Mouse (Mus musculus): ENCODE measurements around the gene Dctn2.

The Dctn2 gene

DNA sequence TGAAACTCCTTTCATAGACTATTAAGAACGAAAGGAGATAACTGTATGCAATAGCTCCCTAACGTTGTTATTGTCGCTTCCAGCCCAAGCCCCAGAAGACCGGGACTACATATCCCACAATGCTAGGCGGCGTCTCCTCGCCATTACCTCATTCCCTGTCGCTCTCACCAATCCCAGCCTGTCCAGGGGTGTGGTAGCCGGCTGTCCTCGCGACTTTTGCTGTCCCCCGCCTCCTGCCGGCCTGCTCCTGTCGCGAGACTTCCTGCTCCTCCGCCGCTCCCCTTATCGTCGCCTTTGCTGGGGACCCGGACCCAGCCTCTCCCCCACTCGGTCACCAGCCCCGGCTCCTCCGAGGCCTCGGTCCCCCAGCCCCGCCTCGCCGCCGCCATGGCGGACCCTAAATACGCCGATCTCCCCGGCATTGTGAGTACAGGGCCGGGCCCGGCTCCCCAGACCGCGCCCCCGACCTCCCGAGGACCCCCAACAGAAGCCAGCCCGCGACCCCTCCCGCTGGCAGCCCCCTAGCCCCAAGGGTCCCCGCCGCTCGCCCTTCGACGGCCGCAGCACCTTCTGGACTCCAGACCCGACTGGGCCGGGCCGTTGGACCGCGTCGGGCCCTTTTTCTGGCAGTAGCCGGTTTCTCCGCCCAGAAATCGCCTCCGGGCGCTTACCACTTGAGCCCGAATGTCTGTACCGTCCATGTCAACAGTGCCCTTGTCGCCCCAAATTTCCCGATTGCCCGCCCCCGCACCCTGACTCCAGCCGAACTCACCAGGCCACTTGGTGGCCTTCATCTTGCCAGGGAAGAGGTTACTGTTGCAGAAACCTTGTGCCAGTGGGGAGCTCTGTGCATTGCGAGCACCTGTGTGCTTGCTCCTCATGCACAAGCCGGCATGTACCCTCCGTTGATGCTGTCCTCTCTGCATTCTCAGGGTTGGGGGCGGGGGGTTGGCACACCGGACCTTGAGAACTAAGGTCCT, at the start of gene Dctn2:
Gene Dctn2 (plus strand): TSS at position 257 of the 980 bp plus-strand sequence.
- in situ Hi-C loops (cut with MboI, MseI): no loop called here

DNA sequence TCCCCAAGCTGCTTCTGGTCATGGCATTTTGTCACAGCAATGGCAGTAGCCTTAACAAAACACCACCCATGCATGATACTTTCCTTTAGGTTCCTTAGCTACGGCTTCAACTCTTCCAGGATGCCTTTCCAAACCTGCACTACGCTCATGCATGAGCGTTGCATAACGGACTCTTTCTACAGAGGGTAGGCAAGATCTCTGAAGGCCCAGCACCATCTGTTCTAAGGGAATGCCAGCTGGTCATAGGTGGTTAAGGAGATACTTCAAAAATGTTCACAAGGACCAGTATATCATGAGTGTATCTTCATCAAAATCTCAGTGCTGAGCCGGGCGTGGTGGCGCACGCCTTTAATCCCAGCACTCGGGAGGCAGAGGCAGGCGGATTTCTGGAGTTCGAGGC, 49.7 kb upstream of the Dctn2 start:
- in situ Hi-C loops (cut with MboI, MseI): no loop called here

DNA sequence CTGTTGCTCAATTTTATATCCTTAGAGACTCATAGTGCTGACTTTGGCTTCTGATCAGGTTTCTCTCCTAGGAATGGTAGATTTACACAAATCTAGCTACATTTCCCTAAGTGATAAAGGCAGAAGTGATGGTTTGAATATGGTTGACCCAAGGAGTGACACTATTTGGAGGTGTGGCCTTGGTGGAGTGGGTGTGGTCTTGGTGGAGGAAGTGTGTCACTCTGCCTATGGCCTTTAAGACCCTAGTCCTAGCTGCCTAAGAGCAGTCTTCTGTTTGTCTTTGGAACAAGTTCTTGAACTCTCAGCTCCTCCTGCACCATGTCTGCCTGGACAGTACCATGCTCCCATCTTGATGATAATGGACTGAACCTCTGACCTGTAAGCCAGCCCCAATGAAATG, 49.0 kb upstream of the Dctn2 start:
- in situ Hi-C loops (cut with MboI, MseI): no loop called here

- in situ Hi-C loops (cut with MboI, MseI): no loop called here
Observed at GRCm38 (mm10) chr10:127218339-127218738, 47.8 kb upstream of the Dctn2 start.

GRCm38 (mm10) chr10:127225213-127225612, 41.0 kb upstream of the Dctn2 start:
- in situ Hi-C loops (cut with MboI, MseI): loop anchor here in 1 of 2 experiments (5.0 kb wide), 1 partner anchor 98 kb away; no protein-coding TSS in a partner anchor

DNA sequence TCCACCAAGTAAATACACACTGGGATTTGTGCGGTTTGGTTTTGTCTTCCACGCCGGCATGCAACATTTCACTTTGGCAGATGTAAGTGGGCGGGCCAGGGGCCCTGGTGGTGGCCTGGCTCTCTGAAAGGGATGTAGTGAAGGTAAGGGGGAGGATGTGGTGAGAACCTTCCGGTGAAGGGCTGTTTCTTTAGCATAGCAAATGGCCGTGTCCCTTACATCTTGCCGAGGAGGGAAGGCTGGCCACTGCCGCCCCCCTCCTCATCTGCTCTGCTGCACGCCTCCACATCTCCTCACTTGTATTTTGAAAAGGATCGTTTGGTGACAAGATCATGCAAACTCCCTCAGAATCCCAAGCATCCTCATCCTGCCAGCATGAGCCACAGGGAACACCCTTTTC, 40.4 kb upstream of the Dctn2 start:
- in situ Hi-C loops (cut with MboI, MseI): loop anchor here in 1 of 2 experiments (5.0 kb wide), 1 partner anchor 98 kb away; no protein-coding TSS in a partner anchor

GRCm38 (mm10) chr10:127226318-127226895, 39.8 kb upstream of the Dctn2 start:
- in situ Hi-C loops (cut with MboI, MseI): loop anchor here in 1 of 2 experiments (5.0 kb wide), 1 partner anchor 99 kb away; no protein-coding TSS in a partner anchor

GRCm38 (mm10) chr10:127227163-127227562, 39.0 kb upstream of the Dctn2 start:
- in situ Hi-C loops (cut with MboI, MseI): loop anchor here in 1 of 2 experiments (5.0 kb wide), 1 partner anchor 100 kb away; no protein-coding TSS in a partner anchor

DNA sequence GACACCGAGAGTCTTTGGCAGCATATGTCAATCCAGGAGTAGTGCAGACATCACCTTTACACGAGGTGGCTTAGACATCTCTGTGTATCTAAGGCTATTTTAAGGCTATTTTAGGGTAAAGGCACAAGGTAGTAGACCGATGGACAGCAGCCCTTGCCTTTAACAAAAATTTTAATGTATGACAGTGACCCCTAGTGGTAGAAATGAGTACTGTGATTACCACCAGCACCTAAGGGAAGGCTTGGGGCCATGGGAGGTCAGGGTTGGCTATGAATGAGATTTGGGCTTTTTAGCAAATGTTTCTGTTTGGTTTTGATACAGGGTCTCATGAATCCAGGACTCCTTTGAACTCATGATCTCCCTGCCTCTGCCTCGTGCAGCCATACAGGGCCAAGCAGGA, 37.3 kb upstream of the Dctn2 start:
- in situ Hi-C loops (cut with MboI, MseI): loop anchor here in 1 of 2 experiments (5.0 kb wide), 1 partner anchor 102 kb away; no protein-coding TSS in a partner anchor

DNA sequence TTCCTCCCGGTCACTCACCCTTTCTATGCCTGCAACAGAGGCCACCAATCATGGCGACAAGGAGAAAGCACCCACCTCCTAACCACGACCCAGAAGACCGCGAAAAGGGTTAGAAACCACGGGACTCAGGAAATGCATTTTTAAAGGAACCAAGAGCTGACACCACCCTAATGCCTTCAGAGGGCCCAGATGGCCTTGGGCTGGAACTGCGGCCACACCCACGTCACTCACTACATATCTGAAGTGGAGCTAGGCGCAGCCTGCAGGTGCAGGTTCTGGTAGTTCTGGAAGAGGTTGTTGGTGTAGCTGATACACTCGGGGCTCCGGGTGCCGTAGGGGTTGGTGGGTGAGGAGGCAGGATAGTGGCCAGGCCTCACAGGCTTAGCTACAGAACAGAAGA, 35.5 kb upstream of the Dctn2 start:
- in situ Hi-C loops (cut with MboI, MseI): loop anchor here (5.0 kb wide), 1 partner anchor 53 kb away; no protein-coding TSS in a partner anchor

DNA sequence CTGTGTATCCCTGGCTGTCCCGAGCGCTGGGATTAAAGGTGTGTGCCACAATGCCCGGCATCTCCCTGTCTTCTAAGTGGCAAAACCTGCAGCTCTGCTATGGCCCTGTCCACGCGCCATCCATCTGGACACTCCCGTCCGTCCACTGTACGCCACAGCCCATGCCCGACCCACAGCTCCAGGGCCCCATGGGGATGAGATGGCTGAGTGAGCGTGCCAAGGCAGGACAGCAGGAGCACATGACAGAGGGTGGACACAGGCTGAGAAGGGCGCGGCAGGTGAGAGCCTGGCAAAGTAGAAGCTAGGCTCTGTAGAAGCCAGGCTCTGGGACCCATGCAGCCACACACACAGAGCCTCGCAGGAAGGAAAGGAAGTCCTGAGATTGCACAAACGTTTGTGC, 34.4 kb upstream of the Dctn2 start:
- in situ Hi-C loops (cut with MboI, MseI): loop anchor here (5.0 kb wide), 1 partner anchor 54 kb away; no protein-coding TSS in a partner anchor

GRCm38 (mm10) chr10:127233141-127233540, 33.0 kb upstream of the Dctn2 start:
- in situ Hi-C loops (cut with MboI, MseI): loop anchor here (5.0 kb wide), 1 partner anchor 56 kb away; no protein-coding TSS in a partner anchor

GRCm38 (mm10) chr10:127236541-127236940, 29.6 kb upstream of the Dctn2 start:
- in situ Hi-C loops (cut with MboI, MseI): no loop called here

DNA sequence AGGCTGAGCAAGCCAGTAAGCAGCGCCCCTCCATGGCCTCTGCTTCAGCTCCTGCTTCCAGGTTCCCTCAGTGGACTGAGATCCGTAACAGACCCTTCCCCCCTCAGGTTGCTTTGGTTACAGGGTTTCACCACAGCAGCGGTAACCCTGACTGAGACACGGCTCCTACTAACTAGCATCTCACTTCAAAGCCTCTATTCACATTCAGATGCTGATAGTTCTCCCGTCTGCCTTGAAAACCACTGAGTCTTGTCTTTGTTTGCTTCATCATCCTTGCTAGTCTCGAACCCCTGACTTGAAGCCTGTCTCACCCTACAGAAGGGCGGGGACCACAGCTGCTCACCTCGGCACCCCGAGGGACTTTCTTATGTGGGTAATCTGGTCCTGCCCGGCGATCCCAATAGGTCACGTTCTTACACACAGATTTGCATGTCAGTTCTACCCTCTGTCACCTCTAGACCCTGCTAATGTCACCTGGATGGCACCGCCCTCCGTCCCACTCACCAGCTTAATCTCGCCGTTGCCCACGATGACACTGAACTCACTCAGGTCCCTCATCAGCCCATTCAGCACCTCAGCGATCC, 27.8 kb upstream of the Dctn2 start:
- in situ Hi-C loops (cut with MboI, MseI): no loop called here

DNA sequence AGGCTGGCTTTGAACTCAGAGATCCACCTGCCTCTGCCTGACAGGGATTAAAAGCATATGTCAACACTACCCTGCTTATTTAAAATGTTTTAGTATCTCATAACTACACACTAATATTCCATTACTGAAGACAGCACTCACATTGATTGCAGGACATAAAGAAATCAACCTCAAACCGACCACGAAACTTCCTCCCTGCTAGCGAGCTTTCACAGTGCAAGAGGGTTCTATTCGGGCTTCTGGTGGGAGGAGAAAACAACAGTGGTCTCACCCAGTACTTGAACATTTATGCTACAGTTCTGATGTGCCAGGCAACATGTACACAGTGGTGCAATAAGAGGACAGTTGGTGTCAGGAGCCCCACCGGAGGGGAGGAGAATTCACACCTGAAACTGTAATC, 15.4 kb upstream of the Dctn2 start:
- in situ Hi-C loops (cut with MboI, MseI): no loop called here

DNA sequence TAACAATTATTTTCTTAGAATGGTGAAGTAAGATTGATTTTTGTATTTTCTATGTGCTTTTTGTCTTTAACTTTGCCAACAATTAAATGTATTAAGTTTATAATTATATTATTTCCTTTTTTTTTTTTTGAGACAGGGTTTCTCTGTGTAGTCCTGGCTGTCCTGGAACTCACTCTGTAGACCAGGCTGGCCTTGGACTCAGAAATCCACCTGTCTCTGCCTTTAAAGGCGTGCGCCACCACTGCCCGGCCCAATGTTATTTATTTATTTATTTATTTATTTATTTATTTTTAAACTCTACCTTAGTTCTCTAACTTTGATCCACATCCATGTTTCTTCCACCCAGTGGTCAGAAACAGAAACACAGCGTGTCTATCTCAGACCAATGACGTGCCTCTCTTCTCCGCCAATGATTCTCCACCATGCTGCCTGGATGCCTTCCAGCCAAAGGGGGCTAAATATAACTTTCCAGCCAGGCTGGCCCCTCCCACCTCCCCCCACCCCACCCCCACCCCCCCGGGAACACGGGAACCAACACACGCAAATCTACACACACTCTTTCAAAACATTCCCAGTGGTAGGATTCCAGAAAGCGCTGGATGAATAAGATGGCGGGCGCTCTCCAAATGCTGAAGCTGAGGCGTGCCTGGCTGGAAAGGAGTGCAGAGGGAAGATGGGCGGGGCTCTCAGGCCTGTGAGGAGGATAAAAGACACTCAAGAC, 10.4 kb upstream of the Dctn2 start:
- in situ Hi-C loops (cut with MboI, MseI): no loop called here

GRCm38 (mm10) chr10:127257790-127258189, 8.4 kb upstream of the Dctn2 start:
- in situ Hi-C loops (cut with MboI, MseI): no loop called here

DNA sequence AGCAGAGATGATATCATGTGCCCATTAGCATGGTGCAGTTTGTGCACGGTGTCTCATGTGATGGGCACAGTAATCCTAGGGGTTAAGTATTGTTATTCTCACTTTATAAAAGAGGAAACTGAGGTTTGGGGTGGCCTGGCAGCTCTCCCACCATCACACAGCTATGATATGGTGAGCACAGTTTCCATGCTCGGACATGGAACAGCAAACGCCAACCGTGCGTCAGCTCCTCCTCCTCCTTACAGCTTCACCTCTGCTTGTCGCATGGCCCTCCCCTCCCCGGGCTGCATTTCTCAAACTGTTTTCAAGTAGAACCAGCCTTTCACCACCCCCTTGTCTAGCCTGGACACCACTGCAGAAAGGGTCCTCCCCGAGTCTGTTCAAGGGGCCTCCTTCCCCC, 7.7 kb upstream of the Dctn2 start:
- in situ Hi-C loops (cut with MboI, MseI): no loop called here

DNA sequence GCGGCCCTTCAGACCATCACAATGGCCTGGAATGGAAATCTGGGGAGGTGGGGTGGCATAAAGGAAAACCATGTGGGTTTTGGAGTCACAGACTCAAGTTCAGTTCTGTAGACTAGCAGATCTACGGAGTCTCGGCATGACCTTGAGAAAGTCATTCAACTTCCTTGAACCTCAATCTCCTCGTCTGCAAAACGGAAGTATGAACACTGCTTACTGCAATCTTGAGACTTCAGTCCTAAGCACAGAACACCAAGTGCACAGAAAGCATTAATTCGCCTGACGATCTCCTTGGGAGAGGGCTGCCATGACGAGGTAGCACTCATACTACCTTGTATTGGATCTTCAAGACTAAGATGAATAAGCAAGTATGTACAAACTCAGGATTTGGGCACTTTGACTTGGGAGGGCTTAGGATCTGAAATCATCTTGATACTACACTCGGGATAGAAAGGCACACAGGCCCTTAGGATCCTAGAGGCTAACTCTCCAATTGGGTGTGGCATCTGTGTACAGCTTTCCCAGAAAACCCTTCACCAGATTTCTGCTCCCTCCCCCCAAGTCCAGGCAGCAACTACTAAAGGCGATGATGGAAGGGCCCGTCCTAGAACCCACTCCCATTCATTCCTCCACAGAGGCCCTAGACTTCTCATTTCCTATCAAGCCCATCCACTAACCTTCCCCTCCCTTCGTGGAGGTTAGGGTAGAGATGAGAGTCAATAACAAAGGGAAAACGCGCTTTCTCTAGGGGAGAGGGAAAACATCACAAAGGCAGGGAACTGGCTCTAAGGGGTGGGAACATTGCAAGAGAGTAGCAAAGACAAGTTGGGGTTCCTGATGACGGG, 4.2 kb upstream of the Dctn2 start:
- in situ Hi-C loops (cut with MboI, MseI): no loop called here
